Mouse (Mus musculus): ENCODE data around the gene Fbxw8.

Fbxw8 gene

GRCm38 (mm10) chr5:118156976-118157375, 1.7 kb upstream of the Fbxw8 start:
- no peak for DNase-seq (ENCODE audit: low spot score in 2 of 2)

GRCm38 (mm10) chr5:118155565-118155947, 292 bp upstream of the Fbxw8 start:
- no peak for DNase-seq (ENCODE audit: low spot score in 2 of 2)

- no peak for DNase-seq (ENCODE audit: low spot score in 2 of 2)
Measured at GRCm38 (mm10) chr5:118149711-118150110, 5.6 kb downstream of the Fbxw8 start.

- DNase-seq (ENCODE audit: low spot score in 2 of 2), result no peak
Measured at GRCm38 (mm10) chr5:118147264-118147663, 8.0 kb downstream of the Fbxw8 start.

GRCm38 (mm10) chr5:118145999-118146679, 9.1 kb downstream of the Fbxw8 start:
- no peak for DNase-seq (ENCODE audit: low spot score in 2 of 2)

- no peak for DNase-seq (ENCODE audit: low spot score in 2 of 2)
Measured at GRCm38 (mm10) chr5:118145458-118145857, 9.8 kb downstream of the Fbxw8 start.

GRCm38 (mm10) chr5:118144770-118145169, 10.5 kb downstream of the Fbxw8 start:
- no peak for DNase-seq (ENCODE audit: low spot score in 2 of 2)

- no peak for DNase-seq (ENCODE audit: low spot score in 2 of 2)
Measured at GRCm38 (mm10) chr5:118144327-118144726, 10.9 kb downstream of the Fbxw8 start.

- DNase-seq (ENCODE audit: low spot score in 2 of 2), result no peak
Measured at GRCm38 (mm10) chr5:118143211-118144026, 11.8 kb downstream of the Fbxw8 start.

- DNase-seq (ENCODE audit: low spot score in 2 of 2), result no peak
Measured at GRCm38 (mm10) chr5:118142471-118142870, 12.8 kb downstream of the Fbxw8 start.

- no peak for DNase-seq (ENCODE audit: low spot score in 2 of 2)
Measured at GRCm38 (mm10) chr5:118139630-118140029, 15.6 kb downstream of the Fbxw8 start.

- DNase-seq (ENCODE audit: low spot score in 2 of 2), result no peak
Measured at GRCm38 (mm10) chr5:118136391-118136790, 18.9 kb downstream of the Fbxw8 start.

GRCm38 (mm10) chr5:118128651-118129050, 26.6 kb downstream of the Fbxw8 start:
- no peak for DNase-seq (ENCODE audit: low spot score in 2 of 2)

- no peak for DNase-seq (ENCODE audit: low spot score in 2 of 2)
Measured at GRCm38 (mm10) chr5:118128208-118128607, 27.1 kb downstream of the Fbxw8 start.

- no peak for DNase-seq (ENCODE audit: low spot score in 2 of 2)
Measured at GRCm38 (mm10) chr5:118126671-118127070, 28.6 kb downstream of the Fbxw8 start.

GRCm38 (mm10) chr5:118123096-118123495, 32.2 kb downstream of the Fbxw8 start:
- DNase-seq (ENCODE audit: low spot score in 2 of 2), result no peak

- DNase-seq (ENCODE audit: low spot score in 2 of 2), result no peak
Measured at GRCm38 (mm10) chr5:118121928-118122327, 33.3 kb downstream of the Fbxw8 start.

- DNase-seq (ENCODE audit: low spot score in 2 of 2), result no peak
Measured at GRCm38 (mm10) chr5:118120670-118121069, 34.6 kb downstream of the Fbxw8 start.

GRCm38 (mm10) chr5:118118922-118119321, 36.3 kb downstream of the Fbxw8 start:
- DNase-seq (ENCODE audit: low spot score in 2 of 2), result no peak

- DNase-seq (ENCODE audit: low spot score in 2 of 2), result no peak
Measured at GRCm38 (mm10) chr5:118118351-118118750, 36.9 kb downstream of the Fbxw8 start.

GRCm38 (mm10) chr5:118113617-118114016, 41.6 kb downstream of the Fbxw8 start:
- no peak for DNase-seq (ENCODE audit: low spot score in 2 of 2)

GRCm38 (mm10) chr5:118113043-118113442, 42.2 kb downstream of the Fbxw8 start:
- DNase-seq (ENCODE audit: low spot score in 2 of 2), result no peak

GRCm38 (mm10) chr5:118108794-118109440, 46.3 kb downstream of the Fbxw8 start:
- DNase-seq (ENCODE audit: low spot score in 2 of 2), result no peak

Measured in spleen, postnatal 4 days (tissue).